Mouse (Mus musculus): ENCODE results near the gene Mtnr1a. TPM values are rescaled to one million over a fixed set of nuclear protein-coding genes. Genes with fewer than 3 reads are reported as not detected.

Mtnr1a gene
- polyA plus RNA-seq, 1 experiment = not detected

DNA sequence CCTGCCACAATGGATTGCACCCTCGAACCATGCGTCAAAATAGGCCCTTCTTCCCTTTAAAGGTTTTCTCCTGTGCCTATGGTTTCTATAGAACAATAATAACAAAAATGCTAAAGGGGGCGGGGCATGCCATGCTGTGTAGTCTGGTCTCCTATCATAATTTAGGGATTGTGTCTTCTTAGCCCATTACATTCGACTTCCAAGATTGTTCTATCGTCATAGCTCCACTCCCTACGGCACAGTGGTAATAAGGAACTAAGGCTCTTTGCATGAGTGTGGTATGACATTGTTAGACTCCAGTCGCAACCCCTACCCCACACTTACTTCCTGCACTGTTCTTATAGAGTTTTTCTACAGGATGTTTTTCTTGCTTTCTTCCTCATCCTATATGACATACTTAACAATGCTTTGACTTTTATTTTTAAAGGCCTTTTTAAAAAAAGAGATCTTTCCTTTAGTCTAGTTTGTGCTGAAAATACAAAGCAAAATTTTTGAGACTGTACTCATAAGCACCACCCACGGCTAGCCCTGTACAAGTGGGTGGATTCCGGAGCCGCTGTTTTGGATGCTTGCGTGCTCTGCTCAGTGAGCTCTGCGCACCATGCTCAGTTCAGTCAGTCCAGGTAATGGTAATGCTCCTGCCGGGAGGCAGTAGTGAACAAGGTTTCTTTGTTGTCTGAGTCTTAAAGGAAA is 40.6 kb downstream of the Mtnr1a start:
- WGBS = 14% methylated on average over 13 of the region's 13 CpGs
- TF ChIP-seq POLR2A (IDR thresholded peaks at IDR 0.05; ENCODE audit: low read depth, low read length) (no peak), CTCF (IDR thresholded peaks at IDR 0.05; ENCODE audit: extremely low read depth, insufficient read depth, insufficient read length, insufficient replicate concordance) (no peak)
- H3K36me3 ChIP-seq (ENCODE audit: control insufficient read depth, insufficient read depth, low read length) = no peaks in the 10 kb centered on the region
- no peak for DNase-seq (ENCODE audit: low read depth in 1 of 2, low spot score in 2 of 2)
- no peaks in the 10 kb centered on the region for H3K4me1 ChIP-seq (ENCODE audit: control insufficient read depth, insufficient read depth, insufficient read length)
- H3K27me3 ChIP-seq (ENCODE audit: control insufficient read depth, insufficient read depth, low read length) = no peaks in the 10 kb centered on the region
- H3K27ac ChIP-seq (ENCODE audit: insufficient read depth, low read length) = no peak overlapping the region
- H3K4me3 ChIP-seq (ENCODE audit: extremely low read depth, insufficient read depth, insufficient read length) = no peak overlapping the region

GRCm38 (mm10) chr8:45110064-45110812 is 41.3 kb downstream of the Mtnr1a start:
- Histone ChIP-seq H3K27me3 (ENCODE audit: control insufficient read depth, insufficient read depth, low read length) (no peaks in the 10 kb centered on the region), H3K36me3 (ENCODE audit: control insufficient read depth, insufficient read depth, low read length) (no peaks in the 10 kb centered on the region), H3K4me1 (ENCODE audit: control insufficient read depth, insufficient read depth, insufficient read length) (no peaks in the 10 kb centered on the region), H3K4me3 (ENCODE audit: extremely low read depth, insufficient read depth, insufficient read length) (no peak overlapping the region), H3K27ac (ENCODE audit: insufficient read depth, low read length) (no peak overlapping the region)
- no peak for DNase-seq (ENCODE audit: low read depth in 1 of 2, low spot score in 2 of 2)
- 6% methylated on average over 16 of the region's 16 CpGs for WGBS
- TF ChIP-seq POLR2A (IDR thresholded peaks at IDR 0.05; ENCODE audit: low read depth, low read length) (no peak), CTCF (IDR thresholded peaks at IDR 0.05; ENCODE audit: extremely low read depth, insufficient read depth, insufficient read length, insufficient replicate concordance) (no peak)

- TF ChIP-seq CTCF (IDR thresholded peaks at IDR 0.05; ENCODE audit: extremely low read depth, insufficient read depth, insufficient read length, insufficient replicate concordance) (no peak), POLR2A (IDR thresholded peaks at IDR 0.05; ENCODE audit: low read depth, low read length) (no peak)
- Histone ChIP-seq H3K27me3 (ENCODE audit: control insufficient read depth, insufficient read depth, low read length) (no peaks in the 10 kb centered on the region), H3K27ac (ENCODE audit: insufficient read depth, low read length) (no peak overlapping the region), H3K4me1 (ENCODE audit: control insufficient read depth, insufficient read depth, insufficient read length) (no peaks in the 10 kb centered on the region), H3K4me3 (ENCODE audit: extremely low read depth, insufficient read depth, insufficient read length) (no peak overlapping the region), H3K36me3 (ENCODE audit: control insufficient read depth, insufficient read depth, low read length) (no peaks in the 10 kb centered on the region)
- no peak for DNase-seq (ENCODE audit: low read depth in 1 of 2, low spot score in 2 of 2)
- 50% methylated on average over 5 of the region's 5 CpGs for WGBS
Observed at GRCm38 (mm10) chr8:45110813-45111104, 41.8 kb downstream of the Mtnr1a start.

- no peaks in the 10 kb centered on the region for H3K27me3 ChIP-seq (ENCODE audit: control insufficient read depth, insufficient read depth, low read length)
- no peaks in the 10 kb centered on the region for H3K36me3 ChIP-seq (ENCODE audit: control insufficient read depth, insufficient read depth, low read length)
- no peak for DNase-seq (ENCODE audit: low read depth in 1 of 2, low spot score in 2 of 2)
- no peak overlapping the region for H3K27ac ChIP-seq (ENCODE audit: insufficient read depth, low read length)
- no peak overlapping the region for H3K4me3 ChIP-seq (ENCODE audit: extremely low read depth, insufficient read depth, insufficient read length)
- no peaks in the 10 kb centered on the region for H3K4me1 ChIP-seq (ENCODE audit: control insufficient read depth, insufficient read depth, insufficient read length)
- no peak for TF ChIP-seq CTCF (IDR thresholded peaks at IDR 0.05; ENCODE audit: extremely low read depth, insufficient read depth, insufficient read length, insufficient replicate concordance)
- 83% methylated on average over 5 of the region's 5 CpGs for WGBS
Observed at GRCm38 (mm10) chr8:45111820-45112219, 42.9 kb downstream of the Mtnr1a start.

- H3K4me1 ChIP-seq (ENCODE audit: control insufficient read depth, insufficient read depth, insufficient read length) = no peaks in the 10 kb centered on the region
- no peak for DNase-seq (ENCODE audit: low read depth in 1 of 2, low spot score in 2 of 2)
- no peaks in the 10 kb centered on the region for H3K27me3 ChIP-seq (ENCODE audit: control insufficient read depth, insufficient read depth, low read length)
- no peak overlapping the region for H3K4me3 ChIP-seq (ENCODE audit: extremely low read depth, insufficient read depth, insufficient read length)
- WGBS = 88% methylated on average over 3 of the region's 3 CpGs
- no peaks in the 10 kb centered on the region for H3K36me3 ChIP-seq (ENCODE audit: control insufficient read depth, insufficient read depth, low read length)
- H3K27ac ChIP-seq (ENCODE audit: insufficient read depth, low read length) = no peak overlapping the region
- TF ChIP-seq POLR2A (IDR thresholded peaks at IDR 0.05; ENCODE audit: low read depth, low read length) = no peak
- TF ChIP-seq CTCF (IDR thresholded peaks at IDR 0.05; ENCODE audit: extremely low read depth, insufficient read depth, insufficient read length, insufficient replicate concordance) = no peak
Observed at GRCm38 (mm10) chr8:45117588-45117987, 48.7 kb downstream of the Mtnr1a start.

DNA sequence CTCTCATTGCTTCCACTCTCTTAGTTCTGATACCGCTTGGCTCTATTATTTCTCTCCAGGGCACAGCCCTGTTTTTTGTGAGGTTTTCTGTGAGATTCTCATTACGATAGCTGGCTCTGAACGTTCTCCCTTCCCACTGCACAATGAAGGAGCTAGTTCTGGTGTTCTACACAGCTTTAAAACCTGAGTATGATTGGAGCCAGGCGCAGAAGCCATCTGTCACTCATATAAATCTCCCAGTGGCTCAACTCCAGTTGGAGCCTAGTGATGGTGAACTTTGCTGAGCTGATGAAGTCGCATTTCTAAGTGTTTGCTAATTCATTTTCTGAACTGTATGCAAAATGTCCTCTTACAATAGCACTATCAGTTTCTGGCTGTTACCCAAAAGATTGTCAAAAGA is 56.7 kb downstream of the Mtnr1a start:
- H3K36me3 ChIP-seq (ENCODE audit: control insufficient read depth, insufficient read depth, low read length) = no peaks in the 10 kb centered on the region
- no peak overlapping the region for H3K27ac ChIP-seq (ENCODE audit: insufficient read depth, low read length)
- TF ChIP-seq CTCF (IDR thresholded peaks at IDR 0.05; ENCODE audit: extremely low read depth, insufficient read depth, insufficient read length, insufficient replicate concordance) = no peak
- no peak for TF ChIP-seq POLR2A (IDR thresholded peaks at IDR 0.05; ENCODE audit: low read depth, low read length)
- no peak for DNase-seq (ENCODE audit: low read depth in 1 of 2, low spot score in 2 of 2)
- H3K27me3 ChIP-seq (ENCODE audit: control insufficient read depth, insufficient read depth, low read length) = no peaks in the 10 kb centered on the region
- no peak overlapping the region for H3K4me3 ChIP-seq (ENCODE audit: extremely low read depth, insufficient read depth, insufficient read length)
- 79% methylated on average over 5 of the region's 5 CpGs for WGBS
- no peaks in the 10 kb centered on the region for H3K4me1 ChIP-seq (ENCODE audit: control insufficient read depth, insufficient read depth, insufficient read length)

Other genes starting within 250 kb of the Mtnr1a start
- 2.0 and 2.4 TPM in 2 replicates for gene Fat1, start 133.7 kb upstream of the Mtnr1a start, polyA plus RNA-seq (2012; rRNA removed)
- not detected in 2 replicates for gene F11, start 192.9 kb downstream of the Mtnr1a start, polyA plus RNA-seq (2012; rRNA removed)
- gene Klkb1, start 225.7 kb downstream of the Mtnr1a start, polyA plus RNA-seq (2012; rRNA removed) = 0.02 TPM in 2 replicates
- not detected in 2 replicates for gene Gm45753, start 239.3 kb downstream of the Mtnr1a start, polyA plus RNA-seq (2012; rRNA removed)

Measured in spleen, adult 2 months (tissue).